Mouse (Mus musculus): ENCODE results near the gene Nenf. TPM values are rescaled to one million over a fixed set of nuclear protein-coding genes. Genes with fewer than 3 reads are reported as not detected.

Nenf gene
- polyA plus RNA-seq, 2 experiments from 2014 or later: 0.75 to 0.93 TPM

- ATAC-seq: no peak
These were observed 1.2 kb downstream of the Nenf start for GRCm38 (mm10) chr1:191316818-191317217.

DNA sequence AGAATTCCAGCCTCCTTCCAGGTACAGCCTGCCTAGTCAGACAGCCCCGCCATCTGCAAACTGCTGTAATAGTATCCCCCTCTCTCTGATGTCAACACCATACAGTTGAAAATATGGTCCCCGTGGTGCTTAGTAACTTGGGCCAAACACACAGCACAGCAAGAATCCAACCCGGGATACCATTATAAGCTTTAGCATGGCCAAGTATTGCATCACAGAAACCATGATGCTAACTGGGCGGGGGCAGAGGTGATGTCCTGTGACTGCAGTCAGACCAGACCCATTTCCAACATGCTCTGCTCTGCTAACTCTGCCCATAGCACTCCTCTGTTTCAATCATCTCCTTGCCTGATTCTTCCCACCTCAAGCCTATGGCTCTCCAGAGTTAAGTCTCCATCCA lies 4.1 kb downstream of the Nenf start:
- ATAC-seq: no peak

DNA sequence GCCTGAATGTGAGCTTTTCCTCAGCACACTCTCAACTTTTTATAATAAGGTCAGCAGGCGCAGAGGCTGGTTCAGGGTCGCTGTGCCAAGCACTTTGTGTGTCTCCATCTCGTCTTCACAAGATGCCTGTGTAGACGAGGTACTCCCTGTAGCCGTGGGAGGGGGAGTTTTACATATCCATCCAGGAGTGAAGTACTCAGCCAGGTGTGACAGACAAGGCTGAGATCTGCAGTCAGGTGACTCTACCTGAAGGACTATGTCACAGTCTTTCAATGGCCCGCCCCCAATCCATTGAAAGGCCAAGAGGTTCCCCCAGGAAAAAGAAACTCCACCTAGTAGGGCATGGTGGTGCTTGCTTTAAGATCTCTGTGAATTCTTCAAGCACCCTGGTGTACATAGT lies 4.8 kb downstream of the Nenf start:
- peak; percentile 5 for ATAC-seq

DNA sequence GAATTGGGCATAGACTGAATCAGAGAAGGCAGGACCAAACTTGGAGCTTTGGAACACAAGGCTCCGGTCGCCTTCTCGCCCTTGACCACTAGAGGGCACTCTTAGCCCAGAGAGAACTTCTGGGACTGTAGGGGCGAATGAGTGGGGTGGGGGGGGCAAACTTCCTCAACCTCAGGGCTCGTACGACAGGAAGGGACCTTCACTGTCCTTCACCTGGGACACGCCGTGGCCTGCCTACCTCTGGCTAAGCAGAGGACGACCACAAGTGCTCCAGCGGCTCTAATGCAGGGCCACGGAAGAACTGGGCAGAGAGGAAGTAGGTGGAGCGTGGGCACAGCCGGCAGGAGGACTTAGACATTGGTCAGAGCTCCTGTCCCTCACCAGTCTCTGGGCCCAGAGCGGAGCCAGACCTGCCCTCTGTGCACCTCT lies 5.5 kb downstream of the Nenf start:
- peak; percentile 90 for ATAC-seq

DNA sequence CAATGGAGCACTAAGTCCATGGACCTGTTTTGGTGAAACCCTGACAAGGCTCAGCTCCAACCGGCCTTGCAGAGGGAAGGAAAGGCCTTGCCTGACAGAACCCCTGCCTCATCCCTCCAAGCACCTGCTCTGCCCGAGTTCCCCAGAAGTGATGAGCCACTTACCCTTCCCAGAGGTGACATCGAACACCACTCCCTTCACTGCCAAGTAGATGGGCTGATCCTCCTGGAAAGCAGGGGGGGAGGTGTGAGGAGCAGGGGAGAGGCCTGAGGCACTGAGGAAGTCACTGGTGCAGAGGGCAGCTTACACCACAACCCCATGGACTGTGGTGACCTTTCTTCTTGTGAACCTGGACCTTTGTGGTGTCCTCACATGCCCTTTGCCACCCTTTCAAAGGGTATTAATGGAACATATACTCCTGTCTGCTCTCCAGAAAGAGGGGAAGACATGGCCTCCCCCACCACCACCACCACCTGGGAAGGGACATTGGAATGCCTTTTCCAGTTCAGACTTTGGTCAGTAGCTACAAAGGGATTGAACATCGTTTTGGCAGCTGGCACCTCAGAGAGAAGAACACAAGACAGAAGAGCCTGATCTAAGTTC lies 6.6 kb downstream of the Nenf start:
- no peak for ATAC-seq

GRCm38 (mm10) chr1:191307766-191308455 lies 10.1 kb downstream of the Nenf start:
- no peak for ATAC-seq

DNA sequence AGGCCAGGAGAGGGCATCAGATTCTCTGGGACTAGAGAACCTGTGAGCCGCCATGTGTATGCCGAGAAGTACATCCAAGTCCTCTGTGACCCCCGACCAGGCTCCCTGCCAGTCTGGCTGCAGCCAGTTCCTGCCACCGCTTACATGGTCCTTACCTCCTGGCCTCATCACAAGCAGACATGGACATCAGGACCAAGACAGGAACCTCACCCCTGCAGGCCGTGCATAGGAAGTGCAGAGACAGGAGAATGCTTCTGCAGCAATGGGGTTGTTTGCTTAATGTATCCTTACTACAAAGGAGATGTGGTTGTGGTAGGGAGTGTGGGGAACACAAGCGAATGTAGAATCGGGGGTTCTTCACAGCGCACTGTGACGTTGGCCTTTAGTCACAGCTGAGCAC lies 11.7 kb downstream of the Nenf start:
- no peak for ATAC-seq

DNA sequence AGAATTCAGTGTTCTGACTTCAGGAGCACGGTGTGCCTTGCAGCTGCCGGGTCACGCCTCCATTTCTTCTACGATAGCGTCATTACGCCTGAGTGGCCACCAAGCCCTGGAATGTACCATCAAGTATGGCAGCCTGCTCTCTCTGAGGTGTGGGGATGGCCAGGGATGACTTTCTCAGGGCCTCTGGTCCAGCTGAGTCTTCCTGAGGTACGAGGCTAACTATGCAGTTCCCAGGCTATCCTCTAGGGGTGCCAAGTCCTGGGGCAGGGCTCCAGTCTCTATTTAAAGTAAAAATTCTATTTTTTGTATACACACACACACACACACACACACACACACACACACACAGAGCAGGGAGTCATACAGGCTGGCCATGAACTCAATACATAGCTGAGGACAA lies 12.4 kb downstream of the Nenf start:
- peak; percentile 69 for ATAC-seq

DNA sequence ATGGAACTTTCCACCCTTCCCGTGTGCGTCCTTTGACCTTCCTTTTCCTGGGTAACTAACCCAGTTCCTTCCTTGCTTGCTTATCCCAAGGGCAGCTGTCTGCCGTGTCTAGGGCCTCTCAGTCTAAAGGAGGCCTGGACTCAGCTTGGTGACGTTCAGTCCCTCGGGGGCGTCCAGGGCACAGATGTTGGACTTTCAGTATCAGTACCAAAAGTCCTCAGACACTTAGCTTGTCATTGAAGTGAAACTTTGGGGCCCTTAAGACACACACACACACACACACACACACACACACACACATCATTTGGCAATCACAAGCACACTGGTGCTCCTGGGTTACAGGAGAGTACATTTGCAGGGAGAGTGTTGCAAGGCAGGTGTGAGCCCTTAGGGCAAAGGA lies 13.8 kb downstream of the Nenf start:
- ATAC-seq: no peak

GRCm38 (mm10) chr1:191303736-191304135 lies 14.3 kb downstream of the Nenf start:
- no peak for ATAC-seq

GRCm38 (mm10) chr1:191301903-191302302 lies 16.1 kb downstream of the Nenf start:
- no peak for ATAC-seq

DNA sequence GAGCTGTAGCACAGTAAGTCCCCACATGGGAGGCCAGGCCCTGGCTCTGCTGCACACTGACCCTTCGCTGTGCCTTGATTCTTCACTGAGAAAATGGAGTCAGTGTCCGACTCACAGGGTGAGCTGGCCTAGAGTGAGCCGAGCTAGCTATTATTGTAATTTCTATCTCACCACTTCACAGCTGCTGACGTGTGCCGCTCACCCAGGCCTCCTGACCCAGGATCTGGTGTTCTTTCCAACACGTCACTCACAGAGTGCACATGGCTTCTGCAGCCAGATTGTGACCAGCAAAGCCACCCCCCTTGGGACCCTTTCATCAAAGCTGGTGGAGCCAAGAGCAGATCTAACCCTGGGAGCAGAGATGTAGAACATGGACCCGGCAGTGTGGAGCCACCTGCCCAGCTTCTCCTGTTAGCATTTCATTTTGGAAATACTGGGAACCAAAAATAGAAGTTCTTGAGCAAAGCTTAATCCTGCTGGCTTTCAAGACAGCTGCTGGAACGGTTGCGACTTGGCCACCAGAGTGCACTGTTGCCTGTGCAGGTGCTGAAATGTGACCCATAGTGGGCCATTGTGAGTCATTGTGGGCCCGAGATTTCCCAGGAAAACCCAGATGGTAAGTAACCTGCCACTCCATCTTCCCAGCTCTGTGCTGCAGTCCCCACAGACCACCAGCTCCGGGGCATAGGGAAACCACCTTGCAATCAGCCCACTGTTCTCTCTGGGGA lies 18.6 kb downstream of the Nenf start:
- peak; percentile 40 for ATAC-seq

GRCm38 (mm10) chr1:191298304-191298703 lies 19.7 kb downstream of the Nenf start:
- ATAC-seq: no peak

DNA sequence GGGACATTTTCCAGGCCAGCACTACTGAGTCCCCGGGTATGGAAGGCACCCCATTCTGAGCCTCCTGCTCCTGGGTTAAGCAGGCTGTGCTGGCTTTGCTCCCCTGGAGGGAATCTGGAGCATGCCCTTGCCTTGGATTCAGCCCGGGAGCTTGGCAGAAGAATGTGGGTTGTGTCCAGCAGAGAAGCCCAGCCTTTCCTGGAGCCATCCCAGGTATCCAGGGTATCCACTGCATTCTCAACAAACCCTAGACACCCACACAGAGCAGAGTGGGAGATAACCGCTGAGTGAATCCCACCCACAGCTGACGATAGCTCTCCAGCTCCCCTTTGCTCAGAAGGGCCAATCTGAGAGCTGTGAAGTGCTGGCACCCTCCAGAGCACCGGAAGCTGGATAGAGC lies 21.5 kb downstream of the Nenf start:
- no peak for ATAC-seq

DNA sequence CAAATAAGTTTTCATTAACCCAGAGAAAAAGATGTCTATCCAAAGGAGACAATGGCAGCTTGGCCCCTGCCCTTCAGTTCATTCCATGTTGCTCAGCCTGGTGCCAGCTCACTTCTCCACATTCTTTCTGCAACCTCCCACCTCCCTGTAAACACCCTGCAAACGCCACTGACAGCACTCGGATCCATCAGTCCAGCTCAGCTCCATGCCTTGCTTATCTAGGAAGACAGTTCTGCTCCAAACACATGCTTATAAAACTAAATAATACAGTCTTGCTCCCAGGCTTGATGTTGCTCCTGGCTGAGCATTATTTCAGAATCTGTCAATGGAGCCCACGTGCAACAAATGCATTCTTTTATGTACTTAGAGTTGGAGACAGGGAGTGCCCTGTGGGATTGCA lies 22.2 kb downstream of the Nenf start:
- ATAC-seq: no peak

DNA sequence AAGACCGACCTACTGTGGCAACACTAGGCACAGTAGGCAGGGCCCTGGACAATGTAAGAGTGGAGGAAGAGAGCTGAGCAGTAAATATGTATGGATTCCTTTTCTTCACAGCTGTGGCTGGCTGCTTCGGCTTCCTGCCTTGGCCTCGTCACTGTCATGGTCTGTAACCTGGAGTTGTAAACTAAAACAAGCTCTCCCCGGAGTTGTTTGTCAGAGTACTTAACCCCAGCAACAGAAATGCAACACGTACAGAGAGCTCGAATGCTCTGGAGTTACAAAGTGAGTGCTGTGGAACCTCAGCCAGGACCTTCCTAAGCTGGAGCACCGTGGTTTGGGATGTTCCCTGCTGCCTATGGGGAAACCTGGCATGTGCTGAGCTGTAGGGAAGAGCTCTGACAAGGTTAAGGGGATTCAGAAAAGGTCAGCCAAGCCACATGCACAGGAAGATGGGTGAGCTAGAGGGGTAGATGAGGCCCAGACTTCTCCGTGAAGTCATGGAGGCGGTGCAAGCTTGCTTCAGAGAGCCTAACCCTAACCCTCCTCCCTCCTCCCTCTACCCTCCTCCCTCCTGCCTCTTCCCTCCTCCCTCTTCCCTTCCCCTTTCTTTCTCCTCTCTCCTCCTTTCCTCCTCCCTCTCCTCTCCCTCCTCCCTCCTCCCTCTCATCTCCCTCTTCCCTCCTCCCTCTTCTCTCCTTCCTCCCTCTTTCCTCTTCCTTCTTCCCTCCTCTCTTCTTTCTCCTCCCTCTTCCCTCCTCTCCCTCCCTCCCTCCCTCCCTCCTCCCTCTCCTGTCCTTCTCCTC lies 23.8 kb downstream of the Nenf start:
- ATAC-seq: no peak

DNA sequence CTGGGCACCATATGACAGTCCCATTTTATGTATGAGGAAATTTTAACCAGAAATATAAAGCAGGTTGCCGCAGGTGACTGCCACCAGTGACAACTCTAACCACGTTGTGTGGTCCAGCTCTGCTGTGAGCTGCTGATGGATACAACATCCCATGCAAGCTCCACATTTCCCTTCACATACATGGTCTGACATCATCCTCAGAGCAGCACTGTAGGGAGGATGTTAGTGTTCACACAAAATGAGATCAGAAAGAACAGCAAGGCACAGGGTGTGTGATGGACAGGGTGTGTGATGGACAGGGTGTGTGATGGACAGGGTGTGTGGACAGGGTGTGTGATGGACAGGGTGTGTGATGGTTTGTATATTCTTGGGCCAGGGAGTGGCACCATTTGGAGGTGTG lies 24.9 kb downstream of the Nenf start:
- no peak for ATAC-seq

DNA sequence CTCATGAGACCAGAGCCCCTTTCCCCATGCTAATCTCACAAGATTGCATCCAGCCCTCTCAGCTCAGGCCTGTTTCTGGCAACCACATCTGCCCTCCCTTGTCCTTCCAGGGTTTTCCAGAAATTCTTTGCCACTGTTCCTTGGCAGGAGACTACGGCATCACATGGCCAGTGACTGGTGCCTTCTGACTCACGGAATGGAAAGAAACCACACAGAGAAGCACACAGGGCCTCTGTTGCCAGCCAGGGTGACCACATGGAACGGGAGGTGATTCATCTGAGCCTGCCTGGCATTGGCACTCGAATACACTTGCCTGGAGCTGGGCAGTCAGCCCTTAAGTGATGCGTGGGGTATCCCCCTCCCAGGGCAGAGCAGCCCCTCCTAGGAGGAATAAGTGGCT lies 25.6 kb downstream of the Nenf start:
- ATAC-seq: no peak

DNA sequence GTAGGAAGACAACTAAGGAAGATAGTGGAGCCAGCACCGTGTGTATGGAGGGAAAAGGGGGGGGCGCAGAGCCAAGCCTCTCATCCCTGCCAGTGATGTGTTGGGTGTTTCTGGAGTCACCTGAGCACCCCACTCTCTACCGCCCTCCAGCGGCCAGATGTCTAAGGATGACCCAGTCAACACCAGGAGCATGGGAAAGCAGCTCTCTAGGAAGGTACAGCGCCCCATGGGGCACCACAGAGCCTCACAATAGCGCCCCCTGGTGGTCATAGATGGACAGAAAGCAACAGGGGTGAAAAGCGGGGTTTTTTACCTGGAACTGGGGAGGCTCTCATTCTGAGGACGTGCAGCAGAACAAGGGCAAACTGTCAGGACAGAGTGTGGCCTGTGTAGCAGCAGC lies 29.2 kb downstream of the Nenf start:
- peak; percentile 46 for ATAC-seq

GRCm38 (mm10) chr1:191284502-191284901 lies 33.5 kb downstream of the Nenf start:
- no peak for ATAC-seq

DNA sequence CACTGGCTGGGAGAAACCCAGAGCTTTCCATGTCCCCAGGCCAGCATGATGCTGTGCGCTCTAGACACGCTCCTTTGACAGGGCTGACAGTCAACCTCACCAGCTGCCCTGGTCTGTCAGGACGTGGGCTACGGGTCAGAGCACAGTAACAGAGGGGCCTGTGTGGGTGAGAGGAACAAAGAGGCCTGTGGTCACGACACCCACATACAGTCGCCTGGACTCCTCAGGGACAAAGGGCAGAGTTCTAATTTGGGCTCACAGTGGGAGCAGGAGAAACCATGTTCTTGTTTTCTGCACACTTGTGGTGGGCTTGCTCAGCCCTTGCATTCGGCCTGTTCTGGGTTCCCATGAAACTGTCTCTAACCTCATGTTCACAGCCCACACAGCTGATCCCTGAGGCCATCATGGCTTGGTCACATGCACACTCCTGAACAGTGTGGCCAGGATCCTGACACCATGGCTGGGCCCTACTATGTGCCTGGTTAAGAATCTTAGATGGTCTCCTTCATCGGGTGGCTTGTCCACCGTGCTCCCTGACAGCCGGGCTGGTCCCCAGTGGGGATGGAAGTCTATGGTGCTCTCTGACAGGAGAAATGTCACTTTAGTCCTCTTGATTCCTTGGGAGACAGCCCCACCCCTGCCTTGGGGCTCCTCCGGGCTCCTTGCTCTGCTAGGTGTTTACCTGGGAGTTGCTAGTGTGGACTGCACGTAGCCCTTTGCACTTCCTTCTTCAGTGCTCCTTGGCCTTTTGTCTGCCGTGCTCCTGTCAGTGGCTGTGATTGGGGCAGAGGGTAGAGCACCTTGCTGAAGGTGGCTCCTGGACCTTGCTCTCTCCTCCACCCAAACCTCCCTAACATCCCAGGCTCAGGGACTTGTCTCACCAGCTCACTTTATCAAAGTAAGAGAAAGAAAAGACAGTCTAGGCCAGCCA lies 34.6 kb downstream of the Nenf start:
- ATAC-seq: no peak

DNA sequence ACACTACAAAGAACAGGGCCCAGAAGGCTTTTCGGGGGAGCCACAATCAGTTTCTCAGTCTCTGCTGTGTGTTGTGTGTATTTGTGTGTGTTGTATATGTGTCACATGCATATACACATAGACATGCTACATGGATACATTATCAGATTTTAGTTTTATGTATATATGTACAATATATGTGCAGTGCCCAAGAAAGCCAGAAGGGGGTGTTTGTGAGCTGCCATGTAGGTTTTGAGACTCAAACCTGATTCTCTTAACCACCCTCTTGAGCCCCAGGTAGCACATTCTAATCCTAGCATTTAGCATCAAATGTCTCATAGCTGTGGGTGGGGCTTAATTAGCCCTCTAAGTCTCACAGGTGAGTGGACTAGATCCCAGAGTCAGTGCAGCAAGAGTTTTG lies 35.7 kb downstream of the Nenf start:
- no peak for ATAC-seq
